Mouse (Mus musculus) limb, embryonic 14.5 days (tissue): ENCODE results near the gene D130043K22Rik. TPM values are rescaled to one million over a fixed set of nuclear protein-coding genes. Genes with fewer than 3 reads are reported as not detected.
A peak's percentile ranks its signal among the peaks of the same experiment; 100 is the strongest.

ENCODE experiments used
- ATAC-seq: fragments of 200-750 bp; cut with Nextera tagmentation; 2 replicates; pipeline ENCODE4 v1.8.0; 2017; ENCODE audit warnings: low read depth, moderate number of reproducible peaks, moderate TSS enrichment; ENCODE audit not compliant: low FRiP score
- DNase-seq: peaks from one replicate; pipeline ENCODE4 v3.0.0-alpha.2; 2015; ENCODE audit warnings: low spot score
- H3K27ac ChIP-seq: fragments of 300-500 bp; sonication (generic); replicated peaks from 2 replicates; pipeline ENCODE4 v1.5.1; 2014; ENCODE audit warnings: low read depth, mild to moderate bottlenecking, low read length, moderate library complexity, mixed read lengths
- H3K27me3 ChIP-seq: fragments of 300-500 bp; sonication (generic); 2 replicates; pipeline ENCODE4 v1.6.1; 2014; ENCODE audit warnings: low read length, mixed read lengths; ENCODE audit not compliant: control insufficient read depth, insufficient read depth
- H3K36me3 ChIP-seq: fragments of 300-500 bp; sonication (generic); 2 replicates; pipeline ENCODE4 v1.6.1; 2014; ENCODE audit warnings: mild to moderate bottlenecking, low read length, moderate library complexity, mixed read lengths; ENCODE audit not compliant: control insufficient read depth, insufficient read depth
- H3K4me1 ChIP-seq: fragments of 300-500 bp; sonication (generic); 2 replicates; pipeline ENCODE4 v1.6.1; 2014; ENCODE audit warnings: antibody characterized with exemption, low read length, mixed read lengths; ENCODE audit not compliant: control insufficient read depth, insufficient read depth
- H3K4me2 ChIP-seq: fragments of 300-500 bp; sonication (generic); replicated peaks from 2 replicates; pipeline ENCODE4 v1.6.1; 2014; ENCODE audit warnings: low read depth, mild to moderate bottlenecking, low read length, moderate library complexity; ENCODE audit not compliant: severe bottlenecking
- H3K4me3 ChIP-seq: fragments of 300-500 bp; sonication (generic); replicated peaks from 2 replicates; pipeline ENCODE4 v1.5.1; 2014; ENCODE audit warnings: low read length
- H3K9ac ChIP-seq: fragments of 300-500 bp; sonication (generic); 2 replicates; pipeline ENCODE4 v1.6.1; 2014; ENCODE audit warnings: mild to moderate bottlenecking, low read depth, low read length, moderate library complexity; ENCODE audit not compliant: severe bottlenecking
- H3K9me3 ChIP-seq: fragments of 300-500 bp; sonication (generic); 2 replicates; pipeline ENCODE4 v1.6.1; 2016; ENCODE audit warnings: low read length; ENCODE audit not compliant: control insufficient read depth
- POLR2A ChIP-seq: fragments of 200-500 bp; IDR thresholded peaks from 2 replicates; pipeline ENCODE4 v1.8.0; 2012; ENCODE audit warnings: inconsistent platforms, mild to moderate bottlenecking, moderate library complexity, borderline replicate concordance; ENCODE audit not compliant: insufficient read depth, insufficient read length; ENCODE audit errors: extremely low read depth
- WGBS: fragments of 180-500 bp; shearing (Covaris S2); extraction: QIAGEN DNeasy Blood & Tissue Kit; methylation state at CpG from one replicate; pipeline ENCODE4 v1.1.7; 2014; 5-methylcytosine and 5-hydroxymethylcytosine counted together
- polyA plus RNA-seq, 2 experiments: library from polyadenylated mRNA; depleted of rRNA in 1 of 2; stranded (reverse) in 1 of 2; unstranded in 1 of 2; fragments of >200 nt; fragmentation: Nextera tagmentation in 1 of 2; extraction: Ambion mirVana in 1 of 2; gene quantifications; 2 replicates each; pipeline versions ENCODE4 v1.2.1 to v1.2.3; 2012 to 2014

Gene D130043K22Rik
- polyA plus RNA-seq, 2 experiments: 0.04 to 0.11 TPM

DNA sequence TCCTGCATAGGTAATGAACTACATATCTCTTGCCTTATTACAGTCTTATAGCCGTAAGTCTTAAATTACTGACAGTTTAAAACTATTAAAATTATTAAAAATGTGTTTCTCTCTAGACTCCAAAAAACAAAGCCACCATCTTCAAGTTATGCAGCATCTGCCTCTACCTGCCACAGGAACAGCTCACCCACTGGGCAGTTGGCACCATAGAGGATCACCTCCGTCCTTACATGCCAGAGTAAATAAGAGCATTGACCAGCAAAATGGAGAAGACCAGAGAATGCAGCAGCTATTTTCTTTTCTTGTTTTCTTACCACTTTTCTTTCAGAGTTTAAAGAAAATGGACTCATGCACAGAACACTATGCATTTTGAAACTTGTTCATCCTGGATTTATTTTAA lies 32.4 kb upstream of the D130043K22Rik start:
- Histone ChIP-seq H3K36me3 (peaks cover 74% of the 10 kb centered on the region), H3K9me3 (no peaks in the 10 kb centered on the region), H3K4me1 (no peaks in the 10 kb centered on the region), H3K4me3 (no peak overlapping the region), H3K27me3 (no peaks in the 10 kb centered on the region), H3K9ac (no peak overlapping the region), H3K27ac (no peak overlapping the region), H3K4me2 (no peak overlapping the region)
- no peak for DNase-seq
- WGBS: 93% methylated on average over 2 of the region's 2 CpGs
- ATAC-seq: no peak
- no peak for TF ChIP-seq POLR2A

DNA sequence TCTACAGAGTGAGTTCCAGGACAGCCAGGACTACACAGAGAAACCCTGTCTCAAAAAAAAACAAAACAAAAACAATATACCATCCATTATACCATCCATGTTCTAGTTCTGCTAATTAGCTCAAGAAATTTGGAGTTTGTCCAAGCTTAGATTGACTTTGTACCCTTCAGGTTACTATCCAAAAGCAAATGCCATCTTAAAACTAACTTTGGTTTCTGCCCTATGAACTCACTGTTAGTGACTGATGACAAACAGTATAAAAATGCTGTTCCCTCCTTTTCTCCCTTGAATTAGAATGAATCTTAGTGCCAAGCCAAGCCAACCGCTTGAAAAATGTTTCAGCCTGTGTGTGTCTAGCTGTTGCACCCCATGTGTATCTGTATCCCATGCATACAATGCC lies 30.3 kb upstream of the D130043K22Rik start:
- TF ChIP-seq POLR2A: no peak
- no peak overlapping the region for H3K4me2 ChIP-seq
- ATAC-seq (no peak), DNase-seq (no peak)
- no peaks in the 10 kb centered on the region for H3K4me1 ChIP-seq
- H3K36me3 ChIP-seq: peaks cover 65% of the 10 kb centered on the region
- no peaks in the 10 kb centered on the region for H3K9me3 ChIP-seq
- H3K4me3 ChIP-seq: no peak overlapping the region
- H3K27me3 ChIP-seq: no peaks in the 10 kb centered on the region
- H3K9ac ChIP-seq: no peak overlapping the region
- 88% methylated on average over 1 of the region's 1 CpGs for WGBS
- no peak overlapping the region for H3K27ac ChIP-seq

DNA sequence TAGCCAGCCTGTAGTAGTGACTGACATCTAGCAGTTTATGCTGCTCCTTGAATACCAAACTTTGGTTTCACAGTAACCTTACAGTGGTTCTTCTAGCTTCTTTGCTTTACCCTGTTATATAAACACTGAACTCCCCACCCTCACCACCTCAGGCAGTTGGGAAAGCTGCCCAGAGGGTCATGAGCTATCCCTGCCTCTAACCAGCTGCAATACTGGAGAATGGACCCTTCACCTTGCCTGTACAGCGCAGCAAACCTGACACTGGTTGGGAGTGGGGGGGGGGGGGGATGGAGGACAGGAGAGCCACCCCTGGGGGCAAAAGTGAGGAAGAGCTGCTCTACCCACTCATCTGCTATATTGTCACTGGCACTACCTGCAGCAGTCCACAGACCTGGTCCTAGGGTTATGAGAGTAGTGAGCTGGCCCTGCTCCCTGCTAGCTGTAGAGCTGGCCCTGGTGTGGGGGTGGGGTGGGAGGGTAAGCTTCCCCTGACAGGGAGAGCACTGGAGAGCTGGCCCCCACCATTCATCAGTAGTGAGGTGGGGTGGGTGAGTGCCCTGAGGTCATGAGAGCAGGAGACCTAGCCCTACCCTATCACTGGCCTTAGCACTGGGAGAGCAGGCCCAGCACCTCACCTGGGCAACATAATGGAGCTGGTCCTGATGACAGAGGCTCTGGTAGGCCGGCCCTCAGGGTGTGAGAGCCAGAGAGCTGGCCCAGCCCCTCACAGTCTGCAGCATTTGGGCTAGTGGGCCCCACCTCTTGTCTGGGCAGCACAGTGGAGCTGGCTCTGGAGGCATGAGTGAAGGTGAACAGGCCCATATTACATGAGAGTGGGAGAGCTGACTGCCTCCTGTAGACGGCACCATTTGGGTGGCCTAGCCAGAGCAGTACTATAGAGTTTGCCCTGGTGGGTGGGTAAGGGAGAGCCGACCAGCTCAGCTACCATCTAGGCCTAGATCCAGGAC lies 28.5 kb upstream of the D130043K22Rik start:
- H3K27ac ChIP-seq: no peak overlapping the region
- no peak overlapping the region for H3K9ac ChIP-seq
- no peaks in the 10 kb centered on the region for H3K4me1 ChIP-seq
- no peak for TF ChIP-seq POLR2A
- 54% methylated on average over 4 of the region's 4 CpGs for WGBS
- ATAC-seq: peak; percentile 62
- H3K36me3 ChIP-seq: peaks cover 48% of the 10 kb centered on the region
- H3K4me3 ChIP-seq: no peak overlapping the region
- no peak for DNase-seq
- no peak overlapping the region for H3K4me2 ChIP-seq
- no peaks in the 10 kb centered on the region for H3K9me3 ChIP-seq
- H3K27me3 ChIP-seq: no peaks in the 10 kb centered on the region

DNA sequence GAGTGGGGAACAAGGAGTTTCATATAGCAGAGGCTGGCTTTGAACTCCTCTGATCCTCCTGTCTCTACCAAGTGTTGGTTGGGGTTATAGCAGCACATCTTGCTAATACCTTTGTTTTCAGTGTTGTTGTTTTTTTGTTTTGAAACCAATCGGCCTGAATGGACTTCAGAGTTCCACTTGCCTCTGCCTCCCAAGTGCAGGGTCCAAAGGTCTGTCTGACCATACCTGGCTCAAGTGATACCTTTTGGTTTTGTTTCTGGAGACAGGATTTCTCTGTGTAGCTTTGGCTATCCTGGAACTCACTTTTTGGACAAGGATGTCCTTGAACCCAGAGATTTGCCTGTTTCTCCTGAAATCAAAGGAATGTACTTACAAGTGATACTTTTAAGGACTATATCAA lies 25.0 kb upstream of the D130043K22Rik start:
- no peak for DNase-seq
- Histone ChIP-seq H3K36me3 (peaks cover 16% of the 10 kb centered on the region), H3K9ac (no peak overlapping the region), H3K4me1 (no peaks in the 10 kb centered on the region), H3K4me3 (no peak overlapping the region), H3K27ac (no peak overlapping the region), H3K4me2 (no peak overlapping the region), H3K9me3 (no peaks in the 10 kb centered on the region), H3K27me3 (no peaks in the 10 kb centered on the region)
- TF ChIP-seq POLR2A: no peak
- WGBS: 70% methylated on average over 1 of the region's 1 CpGs
- ATAC-seq: no peak

DNA sequence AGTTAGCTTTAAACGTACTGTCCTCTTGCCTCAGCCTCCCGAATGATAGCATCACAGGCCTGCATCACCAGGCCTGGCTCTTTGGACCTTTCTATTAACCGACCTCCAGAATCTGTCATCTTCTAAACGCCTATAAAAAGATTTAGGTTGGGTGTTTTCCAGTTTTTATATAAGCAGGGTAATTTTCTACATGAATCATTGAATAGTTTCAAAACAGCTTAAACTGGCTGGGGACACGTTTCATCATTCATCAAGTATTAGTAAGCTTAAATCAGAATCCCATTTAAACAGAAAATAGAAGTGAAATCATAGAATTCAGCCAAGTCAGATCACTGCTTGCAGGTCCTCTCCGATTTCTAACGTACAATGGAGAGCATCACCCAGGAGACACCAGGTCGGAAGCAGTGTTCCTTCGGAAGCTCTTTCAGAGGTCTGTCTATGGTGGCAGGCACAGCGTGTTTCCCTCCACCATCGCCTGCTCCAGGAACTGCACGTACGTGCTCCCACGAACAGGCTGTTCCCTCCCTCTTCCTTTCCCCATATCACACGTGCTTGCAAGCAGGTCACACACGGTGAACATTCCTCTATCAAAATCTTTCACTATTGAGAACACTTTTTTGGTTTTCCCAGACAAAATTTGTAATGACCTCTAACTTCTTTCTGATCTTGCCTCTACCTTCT lies 22.1 kb upstream of the D130043K22Rik start:
- Histone ChIP-seq H3K27me3 (no peaks in the 10 kb centered on the region), H3K9me3 (no peaks in the 10 kb centered on the region), H3K27ac (no peak overlapping the region), H3K36me3 (peaks cover 10% of the 10 kb centered on the region; the same call in 1 of the 2 replicates), H3K4me3 (no peak overlapping the region), H3K9ac (no peak overlapping the region), H3K4me1 (no peaks in the 10 kb centered on the region), H3K4me2 (no peak overlapping the region)
- ATAC-seq: no peak
- no peak for TF ChIP-seq POLR2A
- WGBS: 86% methylated on average over 16 of the region's 16 CpGs
- DNase-seq: no peak
